Mouse (Mus musculus) midbrain, embryonic 13.5 days (tissue): ENCODE measurements around the gene Zbtb16. TPM values are rescaled to one million over a fixed set of nuclear protein-coding genes. Genes with fewer than 3 reads are reported as not detected.
A peak's percentile ranks its signal among the peaks of the same experiment; 100 is the strongest.

Experiments used
- ATAC-seq: fragments of 200-750 bp; cut with Nextera tagmentation; 2 replicates; pipeline ENCODE4 v1.8.0; 2017; ENCODE audit warnings: mild to moderate bottlenecking, moderate TSS enrichment, moderate library complexity
- H3K27ac ChIP-seq: fragments of 300-500 bp; sonication (generic); 2 replicates; pipeline ENCODE4 v1.5.1; 2015; ENCODE audit warnings: inconsistent platforms, mild to moderate bottlenecking, moderate library complexity
- H3K27me3 ChIP-seq: fragments of 300-500 bp; sonication (generic); 2 replicates; pipeline ENCODE4 v1.6.1; 2015; ENCODE audit warnings: mild to moderate bottlenecking, inconsistent platforms
- H3K36me3 ChIP-seq: fragments of 300-500 bp; sonication (generic); 2 replicates; pipeline ENCODE4 v1.6.1; 2015; ENCODE audit warnings: mild to moderate bottlenecking, inconsistent platforms
- H3K4me1 ChIP-seq: fragments of 300-500 bp; sonication (generic); replicated peaks from 2 replicates; pipeline ENCODE4 v1.6.1; 2015; ENCODE audit warnings: inconsistent platforms
- H3K4me2 ChIP-seq: fragments of 300-500 bp; sonication (generic); replicated peaks from 2 replicates; pipeline ENCODE4 v1.6.1; 2015; ENCODE audit warnings: moderate library complexity, mild to moderate bottlenecking, inconsistent platforms
- H3K4me3 ChIP-seq: fragments of 300-500 bp; sonication (generic); replicated peaks from 2 replicates; pipeline ENCODE4 v1.5.1; 2015; ENCODE audit warnings: mild to moderate bottlenecking, inconsistent platforms
- H3K9ac ChIP-seq: fragments of 300-500 bp; sonication (generic); replicated peaks from 2 replicates; pipeline ENCODE4 v1.6.1; 2015; ENCODE audit warnings: mild to moderate bottlenecking, inconsistent platforms
- H3K9me3 ChIP-seq: fragments of 300-500 bp; sonication (generic); 2 replicates; pipeline ENCODE4 v1.6.1; 2016; ENCODE audit warnings: mild to moderate bottlenecking, inconsistent platforms
- WGBS: fragments of 180-500 bp; shearing (Covaris S2); methylation state at CpG from one replicate; pipeline ENCODE4 v1.1.7; 2015; 5-methylcytosine and 5-hydroxymethylcytosine counted together
- polyA plus RNA-seq: library from polyadenylated mRNA; unstranded; fragments of >200 nt; fragmentation: Nextera tagmentation; extraction: Ambion mirVana; gene quantifications from 2 replicates; pipeline ENCODE4 v1.2.1, GENCODE M21; 2015

Gene Zbtb16
- polyA plus RNA-seq, 1 experiment from 2014 or later: 6.8 TPM

DNA sequence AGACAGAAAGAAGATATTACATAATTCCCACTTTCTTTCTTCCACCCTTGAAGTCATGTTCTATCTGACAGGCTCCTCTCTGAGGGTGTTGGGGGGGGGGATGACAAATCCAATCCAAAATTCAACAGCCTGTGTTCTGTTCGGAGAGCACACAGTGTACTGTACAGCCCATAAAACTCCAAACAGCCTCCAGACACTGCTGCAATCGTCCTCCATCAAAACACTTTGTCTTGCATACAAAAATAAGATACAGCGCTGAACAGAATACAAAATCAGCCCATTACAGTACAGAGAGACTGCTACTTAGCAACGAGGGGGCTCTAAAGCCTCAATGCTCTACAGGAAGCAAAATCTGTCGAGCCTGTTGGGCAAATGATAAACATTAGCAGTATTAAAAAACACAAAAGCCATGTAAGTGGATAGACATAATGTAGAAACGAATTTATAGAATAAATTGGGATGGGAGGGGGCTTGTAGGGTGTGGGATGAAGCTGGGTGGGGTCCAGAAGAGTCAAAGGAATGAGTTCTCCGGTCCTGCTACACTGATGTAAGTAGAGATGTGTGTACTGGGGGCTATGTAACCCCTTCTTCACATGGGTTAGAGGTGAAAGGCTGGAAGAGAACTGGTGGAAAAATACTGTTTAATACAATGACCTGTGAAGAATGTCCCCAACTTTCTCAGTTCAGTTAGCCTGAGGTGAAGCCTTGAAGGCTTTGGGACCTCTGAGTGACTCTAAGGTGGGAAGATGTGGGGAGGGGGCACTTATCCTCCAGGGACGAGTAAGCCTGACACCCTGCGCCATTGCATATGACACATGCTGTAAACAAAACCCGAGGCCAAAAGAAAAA, 99.4 kb downstream of the Zbtb16 start:
- peak overlapping the region; percentile 82 for H3K27ac ChIP-seq
- H3K36me3 ChIP-seq: no peaks in the 10 kb centered on the region
- H3K4me1 ChIP-seq: peaks cover 87% of the 10 kb centered on the region
- H3K9me3 ChIP-seq: no peaks in the 10 kb centered on the region
- peak; percentile 59 for ATAC-seq
- WGBS: 32% methylated on average over 10 of the region's 10 CpGs
- no peak overlapping the region for H3K4me3 ChIP-seq
- H3K4me2 ChIP-seq: peak overlapping the region; percentile 25
- H3K9ac ChIP-seq: peak overlapping the region; percentile 48
- H3K27me3 ChIP-seq: no peaks in the 10 kb centered on the region

DNA sequence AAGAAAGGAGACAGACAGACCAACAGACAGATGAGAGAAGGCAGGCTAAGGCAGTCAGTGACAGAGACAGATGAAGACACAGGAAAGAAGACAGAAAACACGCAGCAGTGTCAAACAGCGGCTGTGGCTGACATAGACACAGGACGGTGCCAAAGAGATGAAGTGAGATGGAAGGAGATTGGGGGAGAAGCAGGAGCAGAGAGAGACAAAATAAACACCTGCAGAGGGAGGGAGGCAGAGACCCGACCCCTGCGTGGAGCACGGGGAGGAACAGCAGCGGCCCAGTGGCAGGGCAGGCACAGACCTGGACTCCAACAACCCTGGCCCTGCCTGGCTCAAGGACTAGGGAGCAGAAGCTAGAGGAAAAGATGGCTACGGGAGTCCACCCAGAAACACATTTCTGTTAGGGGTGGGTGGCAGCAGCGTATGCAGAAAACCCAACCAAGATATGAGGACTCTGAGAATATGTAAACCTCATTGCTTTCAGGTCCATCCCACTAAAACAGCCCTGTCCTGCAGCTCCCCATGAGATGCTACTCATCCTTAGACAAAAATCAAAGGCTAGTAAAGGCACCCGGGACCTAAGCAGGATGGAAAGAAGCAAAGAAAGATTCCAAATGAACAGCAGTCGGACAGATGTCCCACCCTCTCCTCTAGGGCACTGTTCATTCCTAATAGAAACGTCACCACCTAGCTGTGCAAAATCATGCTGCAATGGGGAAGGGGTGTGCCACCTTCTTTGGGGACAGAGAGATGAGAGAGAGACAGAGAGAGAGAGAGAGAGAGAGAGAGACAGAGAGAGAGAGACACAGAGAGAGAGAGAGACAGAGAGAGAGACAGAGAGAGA, 100.3 kb downstream of the Zbtb16 start:
- H3K4me2 ChIP-seq: peak overlapping the region; percentile 25; the same call in 1 of the 2 replicates
- 51% methylated on average over 12 of the region's 12 CpGs for WGBS
- no peak for ATAC-seq

DNA sequence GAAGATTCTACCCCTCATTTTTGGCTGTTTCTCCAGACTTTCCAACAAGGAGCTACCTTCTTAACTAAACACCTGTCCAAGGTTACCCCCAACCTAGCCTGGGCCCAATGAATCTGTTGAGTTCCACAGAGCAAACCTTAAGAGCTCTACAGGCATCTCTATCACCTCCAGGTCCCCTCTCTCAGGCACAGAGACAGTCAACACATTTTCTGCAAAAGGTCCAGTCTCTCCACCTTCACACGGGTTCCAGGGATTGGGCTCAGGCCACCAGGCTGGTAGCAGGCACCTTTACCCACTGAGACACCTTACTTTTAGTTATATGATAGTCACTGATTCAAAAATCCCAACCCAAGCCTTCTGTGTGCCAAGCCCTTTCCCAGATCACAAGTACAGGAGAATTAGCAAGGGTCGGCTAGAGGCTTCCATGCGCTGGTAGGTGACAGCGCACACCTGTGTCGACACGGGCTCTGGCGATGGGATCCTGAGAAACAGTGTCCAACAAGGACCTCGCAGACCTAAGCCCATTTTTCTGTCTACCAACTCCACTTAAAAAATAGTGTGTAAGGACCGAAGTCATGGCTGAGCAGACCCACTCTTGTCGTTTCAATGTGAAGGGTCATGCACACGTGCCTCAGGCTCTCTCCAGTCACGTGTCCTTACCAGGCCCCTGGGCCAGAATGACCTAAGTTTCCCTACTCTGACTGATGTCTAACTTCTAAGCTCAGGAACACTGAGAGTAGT, 101.1 kb downstream of the Zbtb16 start:
- Histone ChIP-seq H3K27ac (peak overlapping the region; percentile 82), H3K27me3 (no peaks in the 10 kb centered on the region), H3K4me3 (no peak overlapping the region), H3K9ac (peak overlapping the region; percentile 42; the same call in 1 of the 2 replicates), H3K36me3 (no peaks in the 10 kb centered on the region), H3K9me3 (no peaks in the 10 kb centered on the region), H3K4me2 (no peak overlapping the region), H3K4me1 (peaks cover 87% of the 10 kb centered on the region)
- no peak for ATAC-seq
- WGBS: 86% methylated on average over 12 of the region's 12 CpGs

More for the DNA sequence above, 100.3 kb downstream of the Zbtb16 start:
- H3K4me1 ChIP-seq: peaks cover 88% of the 10 kb centered on the region
- no peaks in the 10 kb centered on the region for H3K27me3 ChIP-seq
- no peak overlapping the region for H3K4me3 ChIP-seq
- no peaks in the 10 kb centered on the region for H3K9me3 ChIP-seq
- peak overlapping the region; percentile 82 for H3K27ac ChIP-seq
- peak overlapping the region; percentile 42 for H3K9ac ChIP-seq
- H3K36me3 ChIP-seq: no peaks in the 10 kb centered on the region

DNA sequence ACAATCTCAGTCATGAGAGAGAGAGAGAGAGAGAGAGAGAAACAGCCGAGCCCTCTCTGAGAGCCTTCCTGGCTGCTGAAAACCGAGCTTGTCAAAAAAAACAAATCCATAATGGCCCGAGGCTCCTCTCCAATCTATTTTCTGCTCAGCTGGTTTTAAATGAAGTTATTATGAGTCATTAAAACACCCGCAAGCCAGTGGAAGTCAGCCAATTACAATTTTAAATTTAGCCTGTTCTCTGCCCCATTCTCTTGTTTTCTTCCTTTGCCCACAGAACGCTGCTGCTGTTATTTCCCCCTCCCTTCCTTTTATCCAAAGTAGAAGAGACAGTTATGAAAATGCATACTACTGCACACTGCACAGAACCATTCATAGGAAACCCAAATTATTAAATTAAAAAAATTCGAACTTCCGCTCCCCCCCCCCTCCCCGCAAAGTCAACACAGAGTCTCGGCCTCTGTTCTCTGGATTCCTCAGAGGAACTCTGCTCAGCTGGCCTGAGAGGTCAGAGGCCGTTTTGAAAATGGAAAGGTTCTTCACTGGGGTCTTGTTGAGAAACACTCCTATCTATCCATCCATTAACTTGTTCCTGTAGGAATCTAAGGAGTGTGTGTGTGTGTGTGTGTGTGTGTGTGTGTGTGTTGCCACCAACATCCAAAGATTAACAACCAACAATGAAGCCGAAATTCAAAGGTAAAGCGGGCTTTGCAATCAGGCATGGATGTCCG, 102.0 kb downstream of the Zbtb16 start:
- no peaks in the 10 kb centered on the region for H3K36me3 ChIP-seq
- H3K4me1 ChIP-seq: peaks cover 87% of the 10 kb centered on the region
- peak overlapping the region; percentile 82 for H3K27ac ChIP-seq
- no peaks in the 10 kb centered on the region for H3K27me3 ChIP-seq
- H3K4me2 ChIP-seq: 0 out of 2 replicates have a peak overlapping the region, but pooled peaks have one; percentile 9
- H3K4me3 ChIP-seq: no peak overlapping the region
- 0 out of 2 replicates have a peak, but pooled peaks have one; percentile 14 for ATAC-seq
- no peaks in the 10 kb centered on the region for H3K9me3 ChIP-seq
- WGBS: 32% methylated on average over 13 of the region's 13 CpGs
- no peak overlapping the region for H3K9ac ChIP-seq

DNA sequence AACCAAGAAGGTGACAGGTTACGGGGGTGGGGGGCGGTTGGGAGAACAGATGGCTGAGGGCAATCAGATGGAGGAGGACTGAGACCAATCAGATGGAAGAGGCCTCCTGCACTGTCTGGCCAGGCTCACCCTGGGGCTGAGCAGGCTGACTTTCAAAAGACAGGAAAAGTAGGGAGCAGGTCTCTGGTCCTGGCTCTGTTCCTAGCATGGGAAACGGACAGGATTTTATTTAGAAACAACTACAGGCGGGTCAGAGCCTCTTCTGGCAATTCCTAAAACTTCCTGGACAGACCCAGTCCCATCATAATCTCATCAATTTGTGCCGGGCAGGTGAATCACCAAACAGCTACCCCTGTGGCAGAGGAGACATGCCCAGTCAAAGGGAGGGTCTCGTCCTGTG, 102.9 kb downstream of the Zbtb16 start:
- H3K9ac ChIP-seq: no peak overlapping the region
- H3K4me1 ChIP-seq: peaks cover 93% of the 10 kb centered on the region
- no peaks in the 10 kb centered on the region for H3K27me3 ChIP-seq
- no peak overlapping the region for H3K4me2 ChIP-seq
- H3K9me3 ChIP-seq: no peaks in the 10 kb centered on the region
- no peaks in the 10 kb centered on the region for H3K36me3 ChIP-seq
- H3K27ac ChIP-seq: peak overlapping the region; percentile 82
- WGBS: 74% methylated on average over 6 of the region's 6 CpGs
- ATAC-seq: no peak
- no peak overlapping the region for H3K4me3 ChIP-seq

DNA sequence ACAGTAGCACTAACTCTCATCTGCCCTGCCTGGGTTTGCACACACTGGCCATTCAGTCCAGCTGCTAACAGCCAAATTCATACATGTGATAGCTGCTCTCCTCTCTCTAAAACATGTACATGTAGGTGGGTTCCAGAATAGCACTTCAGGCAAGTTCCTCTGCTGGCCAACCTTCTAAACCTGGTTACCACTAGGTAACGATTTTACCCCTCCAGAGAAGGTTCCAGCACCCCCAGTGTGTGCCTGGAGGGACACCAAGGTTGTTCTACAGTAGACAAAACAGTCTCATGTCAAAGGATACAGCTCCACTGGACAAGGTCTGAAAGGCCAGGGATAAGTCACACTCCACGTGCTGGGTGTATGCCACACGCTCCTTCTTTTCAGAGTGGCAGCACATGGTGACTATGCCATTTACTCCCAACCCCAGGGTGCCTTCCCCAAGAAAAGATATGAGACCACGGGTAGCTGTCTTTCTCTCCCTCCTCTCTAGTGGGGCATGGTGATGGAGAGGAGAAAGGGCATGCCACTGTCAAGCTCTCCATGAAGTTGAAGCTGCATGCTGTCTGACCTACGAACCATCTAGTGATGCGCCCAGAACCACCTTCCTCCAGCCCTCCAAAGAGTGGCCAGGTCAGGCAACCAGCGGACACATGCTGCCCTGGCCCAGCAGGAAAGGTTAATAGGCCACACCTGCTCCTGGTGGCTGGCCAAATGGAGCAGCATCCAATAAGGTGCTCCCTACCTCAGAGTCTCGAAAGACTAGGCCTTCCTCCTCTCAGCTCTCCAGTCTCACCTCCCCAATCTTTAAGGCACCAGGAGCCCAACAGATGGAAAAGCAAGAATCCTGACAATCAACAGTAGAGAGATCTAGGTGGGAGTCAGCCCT, 104.1 kb downstream of the Zbtb16 start:
- H3K27ac ChIP-seq: peak overlapping the region; percentile 82; the same call in 1 of the 2 replicates
- no peaks in the 10 kb centered on the region for H3K36me3 ChIP-seq
- no peak overlapping the region for H3K4me3 ChIP-seq
- H3K4me2 ChIP-seq: no peak overlapping the region
- H3K9ac ChIP-seq: no peak overlapping the region
- H3K4me1 ChIP-seq: peaks cover 85% of the 10 kb centered on the region
- 78% methylated on average over 8 of the region's 8 CpGs for WGBS
- no peak for ATAC-seq
- H3K9me3 ChIP-seq: no peaks in the 10 kb centered on the region
- H3K27me3 ChIP-seq: no peaks in the 10 kb centered on the region

DNA sequence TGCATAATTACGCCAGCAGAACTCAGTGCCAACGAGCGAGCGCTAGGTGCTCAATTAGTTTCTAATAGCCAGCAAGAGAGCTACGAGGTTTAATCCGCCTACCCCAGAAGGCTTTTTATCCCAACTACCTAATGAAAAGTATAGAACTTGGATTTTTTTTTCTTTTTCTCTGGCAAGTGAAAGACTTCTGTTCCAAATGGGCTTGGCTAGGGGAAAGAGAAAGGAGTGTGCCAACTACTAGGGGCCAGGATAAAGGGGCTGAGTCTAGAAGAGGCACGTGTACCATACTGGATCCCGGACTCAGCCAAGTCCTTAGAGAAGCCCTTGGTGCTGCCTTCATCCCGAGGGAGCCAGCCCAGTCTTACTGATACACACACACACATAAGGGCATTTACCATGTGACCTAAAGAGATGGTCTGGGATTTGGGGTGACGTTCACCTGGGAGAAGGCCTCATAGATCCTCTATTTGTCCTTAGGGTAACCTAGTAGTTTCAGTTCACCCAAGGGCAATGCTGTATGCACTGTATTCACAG, 105.5 kb downstream of the Zbtb16 start:
- H3K9ac ChIP-seq: no peak overlapping the region
- H3K27ac ChIP-seq: no peak overlapping the region
- H3K27me3 ChIP-seq: no peaks in the 10 kb centered on the region
- no peaks in the 10 kb centered on the region for H3K9me3 ChIP-seq
- no peak overlapping the region for H3K4me2 ChIP-seq
- no peak for ATAC-seq
- no peaks in the 10 kb centered on the region for H3K36me3 ChIP-seq
- peaks cover 71% of the 10 kb centered on the region for H3K4me1 ChIP-seq
- WGBS: 67% methylated on average over 10 of the region's 10 CpGs
- H3K4me3 ChIP-seq: no peak overlapping the region

DNA sequence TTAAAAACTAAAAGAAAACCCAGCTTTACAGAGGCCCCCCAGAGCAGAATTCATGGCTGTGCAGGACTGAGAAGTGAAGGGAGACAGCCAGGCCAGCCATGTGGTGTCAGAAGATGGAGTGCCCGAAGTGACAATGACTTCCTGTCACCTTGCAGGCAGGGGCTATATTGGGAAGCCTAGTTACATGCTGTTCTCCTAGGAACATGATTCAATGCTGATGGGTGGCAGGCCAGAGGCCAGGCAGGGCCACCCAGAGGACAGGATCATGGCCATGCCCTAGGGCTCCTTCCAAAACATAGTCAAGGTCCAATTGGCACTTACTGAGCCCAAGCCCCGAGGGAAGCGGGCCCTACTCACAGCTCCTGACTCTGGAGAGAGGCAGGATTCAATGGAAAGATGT, 106.6 kb downstream of the Zbtb16 start:
- Histone ChIP-seq H3K27me3 (no peaks in the 10 kb centered on the region), H3K27ac (no peak overlapping the region), H3K4me3 (no peak overlapping the region), H3K9ac (no peak overlapping the region), H3K36me3 (no peaks in the 10 kb centered on the region), H3K4me1 (peaks cover 60% of the 10 kb centered on the region), H3K9me3 (no peaks in the 10 kb centered on the region), H3K4me2 (no peak overlapping the region)
- ATAC-seq: no peak
- WGBS: 51% methylated on average over 3 of the region's 3 CpGs

DNA sequence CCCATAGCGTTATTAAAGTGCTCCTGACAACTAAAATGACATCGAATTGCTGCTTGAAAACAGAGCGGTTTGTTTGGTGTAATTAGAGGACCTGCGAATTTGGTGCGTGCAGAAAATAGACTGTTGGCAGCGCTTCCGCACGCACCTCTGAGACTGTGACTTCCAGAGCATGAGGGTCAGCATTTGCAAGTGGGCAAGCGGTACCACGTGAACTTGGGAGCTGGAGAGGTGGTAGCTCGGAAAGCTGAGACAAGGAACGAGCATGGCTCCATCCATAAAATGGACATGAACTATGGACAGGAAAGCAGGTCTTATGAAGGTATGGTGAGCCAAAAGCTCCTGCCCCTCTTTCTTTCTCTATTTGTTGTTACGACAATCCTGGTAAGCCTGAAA, 107.3 kb downstream of the Zbtb16 start:
- Histone ChIP-seq H3K27me3 (no peaks in the 10 kb centered on the region), H3K4me2 (no peak overlapping the region), H3K9ac (no peak overlapping the region), H3K27ac (no peak overlapping the region), H3K4me1 (peaks cover 56% of the 10 kb centered on the region), H3K4me3 (no peak overlapping the region), H3K36me3 (no peaks in the 10 kb centered on the region), H3K9me3 (no peaks in the 10 kb centered on the region)
- 58% methylated on average over 13 of the region's 13 CpGs for WGBS
- ATAC-seq: no peak

DNA sequence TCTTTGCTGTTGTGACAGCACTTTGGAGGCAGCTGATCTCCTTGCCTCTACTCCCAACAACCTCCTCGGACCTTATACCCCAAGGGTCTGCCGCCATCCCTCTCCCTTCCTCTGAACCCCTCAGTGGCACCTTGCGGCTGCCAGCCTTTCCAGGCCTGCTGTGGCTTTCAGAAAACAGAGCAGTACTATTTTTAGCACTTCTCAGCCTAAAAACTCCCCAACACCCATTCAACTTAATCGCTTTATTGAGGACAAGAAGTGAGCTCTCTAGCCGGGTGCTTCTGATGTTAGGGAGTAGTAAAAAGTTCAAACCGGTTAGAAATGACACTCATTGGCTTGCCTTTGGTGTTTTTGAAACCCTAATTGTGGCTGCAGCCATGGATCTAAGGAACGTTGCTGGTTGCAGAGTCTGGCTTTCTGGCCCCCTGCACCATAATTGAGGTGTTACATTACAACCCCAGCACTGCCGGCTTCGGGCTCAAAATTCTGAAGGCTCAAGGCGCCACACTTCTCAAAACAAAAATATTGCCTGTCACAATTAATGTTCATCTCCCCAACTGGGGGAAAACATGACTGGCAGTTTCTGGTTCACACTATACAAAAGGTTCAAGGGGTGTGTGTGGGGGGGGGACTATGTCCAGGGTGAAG, 107.8 kb downstream of the Zbtb16 start:
- H3K9ac ChIP-seq: no peak overlapping the region
- 57% methylated on average over 10 of the region's 10 CpGs for WGBS
- no peak overlapping the region for H3K27ac ChIP-seq
- H3K36me3 ChIP-seq: no peaks in the 10 kb centered on the region
- no peak overlapping the region for H3K4me3 ChIP-seq
- no peak overlapping the region for H3K4me2 ChIP-seq
- H3K9me3 ChIP-seq: no peaks in the 10 kb centered on the region
- H3K4me1 ChIP-seq: peaks cover 56% of the 10 kb centered on the region
- no peak for ATAC-seq
- no peaks in the 10 kb centered on the region for H3K27me3 ChIP-seq
